Mouse (Mus musculus) myocyte (in vitro differentiated cells): ENCODE data around the gene Arhgef3.

Experiments used
- MAX ChIP-seq: IDR thresholded peaks from one replicate; pipeline ENCODE4 v1.6.1; 2011; ENCODE audit warnings: low read depth, mild to moderate bottlenecking, control low read depth
- POLR2A ChIP-seq: IDR thresholded peaks from one replicate; pipeline ENCODE4 v1.6.1; 2011; ENCODE audit warnings: low read depth, mild to moderate bottlenecking, control low read depth, moderate library complexity; ENCODE audit not compliant: insufficient read length
- TCF12 ChIP-seq: IDR thresholded peaks from one replicate; pipeline ENCODE4 v1.6.1; 2011; ENCODE audit warnings: mild to moderate bottlenecking, control low read depth; ENCODE audit not compliant: poor library complexity, insufficient read depth, severe bottlenecking

DNA sequence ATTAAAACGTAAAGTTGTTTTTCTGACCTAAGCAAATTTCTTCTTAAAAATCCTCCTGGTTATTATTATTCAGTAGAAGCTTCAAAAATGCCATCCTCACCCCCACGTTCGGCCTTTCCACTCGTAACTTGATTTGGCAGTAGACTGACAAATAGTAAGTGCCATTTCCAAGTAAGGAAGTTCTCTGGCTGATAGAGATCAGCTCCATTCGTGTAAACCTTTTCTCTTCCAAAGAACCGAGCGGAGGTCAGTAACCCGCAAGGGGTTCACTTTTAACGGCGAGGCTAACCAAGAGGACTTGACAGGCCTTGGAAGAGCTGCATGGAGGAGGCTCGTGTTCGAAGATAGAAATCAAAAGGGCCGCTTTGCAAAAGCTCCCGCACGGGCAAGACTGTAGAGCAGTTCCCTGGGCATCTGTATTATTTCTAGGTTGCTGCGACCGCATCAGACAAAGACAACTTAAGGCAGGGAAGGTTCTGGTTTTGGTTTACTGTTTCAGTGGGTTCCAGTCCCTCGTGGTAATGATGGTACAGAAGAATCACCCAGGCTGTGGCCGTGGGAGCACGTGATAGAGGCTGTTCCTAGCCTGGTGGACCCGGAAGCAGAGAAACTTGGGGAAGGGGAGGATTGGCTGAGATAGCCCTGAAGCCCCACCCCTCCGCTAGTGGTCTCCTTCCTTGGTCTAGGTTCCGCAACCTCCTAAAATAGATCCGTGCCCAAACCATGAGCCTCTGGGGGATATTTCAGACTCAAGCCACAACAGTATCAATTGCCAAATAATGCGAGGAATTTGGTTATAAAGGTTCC is 117.5 kb downstream of the Arhgef3 start:
- TF ChIP-seq MAX (no peak), POLR2A (no peak), TCF12 (no peak)
